Mouse (Mus musculus): ENCODE results near the gene Esp18.

Esp18 gene

DNA sequence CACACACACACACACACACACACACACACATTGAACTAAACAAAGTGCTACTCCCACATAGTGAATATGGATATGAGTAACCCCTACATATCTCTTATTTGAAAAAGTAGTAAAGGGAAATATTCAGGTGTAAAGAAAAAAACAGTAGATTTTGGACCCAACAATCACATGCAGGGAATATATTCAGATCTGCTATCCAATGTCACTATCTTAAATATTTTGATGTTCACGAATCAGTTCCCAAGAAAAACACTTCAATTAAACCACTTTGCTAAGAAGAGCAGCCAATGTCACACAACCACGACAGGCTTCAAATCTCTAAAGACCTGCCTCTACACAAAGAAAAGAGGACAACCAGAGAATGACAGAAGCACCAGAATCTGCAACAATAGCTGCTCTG, at the start of gene Esp18:
Gene Esp18, plus strand, starts transcription at position 301 of the 400 bp plus-strand sequence.
- no peak for DNase-seq (ENCODE audit: low read depth)

DNA sequence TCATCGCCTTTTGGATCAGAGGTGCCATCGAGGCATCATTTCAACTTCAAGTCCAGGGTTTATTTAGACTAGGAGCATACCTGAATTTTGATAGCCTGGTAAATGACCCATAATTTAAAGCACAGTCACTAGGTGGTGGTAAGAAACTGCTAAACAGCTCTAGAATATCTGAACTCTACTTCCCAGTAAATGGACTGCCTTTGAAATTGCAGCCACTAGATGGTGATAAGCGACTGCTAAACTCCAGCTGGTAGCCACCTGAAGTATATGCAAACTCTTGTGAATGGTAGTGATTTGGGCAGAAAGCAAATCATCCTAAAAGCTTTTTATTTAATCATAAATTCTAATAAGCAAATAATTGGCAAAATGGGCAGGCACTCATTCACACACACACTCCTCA, 42.8 kb upstream of the Esp18 start:
- no peak for DNase-seq (ENCODE audit: low read depth)
